Mouse (Mus musculus) brain, embryonic 18.5 days (tissue): Measurements from ENCODE around the gene F2rl1.

Source experiments
- DNase-seq: peaks from one replicate; pipeline ENCODE4 v3.0.0-alpha.2; 2012; ENCODE audit warnings: low read depth, low spot score

F2rl1 gene

DNA sequence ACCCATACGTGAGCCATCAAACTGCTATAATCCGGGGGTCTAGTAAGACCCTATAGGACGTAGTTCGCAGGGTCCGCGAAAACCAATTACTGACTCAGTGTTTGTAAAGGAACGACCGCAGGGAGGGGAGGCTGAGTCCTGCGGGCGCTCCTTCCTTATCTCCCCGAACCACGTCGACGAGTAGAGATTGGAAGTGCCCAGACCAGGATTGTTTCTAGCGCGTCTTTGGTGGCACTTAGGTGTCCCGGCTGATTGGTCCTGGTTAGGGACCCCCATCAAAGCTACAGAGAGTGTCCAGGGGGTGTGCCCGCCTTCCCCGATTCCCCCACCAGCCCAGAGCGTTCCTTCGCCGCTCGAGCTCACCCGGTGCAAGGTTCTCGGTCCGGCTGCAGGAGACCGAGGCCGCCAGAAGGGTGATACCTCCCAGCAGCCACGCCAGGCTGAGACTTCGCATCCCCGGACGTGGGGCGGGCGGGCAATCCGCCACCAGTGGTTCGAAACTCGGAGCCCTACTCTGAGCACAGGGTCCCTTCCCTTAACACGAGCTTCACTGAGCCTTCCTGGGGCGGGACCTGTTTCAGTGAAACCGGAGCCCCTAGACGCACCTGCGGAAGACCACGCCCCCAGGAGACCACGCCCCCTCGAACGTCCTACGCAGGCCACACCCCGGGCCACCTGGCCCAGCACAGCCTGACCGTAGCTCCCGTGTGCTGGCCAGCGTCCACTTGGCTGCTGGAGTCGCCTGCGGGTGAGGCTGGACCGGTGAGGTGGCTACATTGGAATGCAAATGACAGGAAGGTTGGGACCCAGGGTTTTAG lies at the start of gene F2rl1:
TSS of gene F2rl1 (minus strand) at position 554 of the 818 bp plus-strand sequence.
- no peak for DNase-seq

DNA sequence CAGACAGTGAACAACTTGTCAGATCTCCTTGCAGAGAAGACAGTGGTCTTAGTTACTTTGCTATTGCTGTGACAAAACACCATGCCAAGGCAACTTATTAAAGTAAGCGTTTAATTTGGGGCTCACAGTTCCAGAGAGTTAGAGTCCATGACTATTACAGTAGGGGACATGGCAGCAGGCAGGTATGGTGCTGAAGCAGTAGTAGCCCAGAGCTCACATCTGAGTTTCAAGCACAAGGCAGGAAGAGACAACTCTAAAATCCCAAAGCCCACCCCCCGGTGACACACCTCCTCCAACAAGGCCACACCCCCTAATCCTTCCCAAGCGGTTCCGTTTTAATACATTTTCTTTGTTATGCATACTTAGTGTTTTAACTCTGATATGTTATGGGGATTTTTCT lies 45.9 kb upstream of the F2rl1 start:
- DNase-seq = no peak

DNA sequence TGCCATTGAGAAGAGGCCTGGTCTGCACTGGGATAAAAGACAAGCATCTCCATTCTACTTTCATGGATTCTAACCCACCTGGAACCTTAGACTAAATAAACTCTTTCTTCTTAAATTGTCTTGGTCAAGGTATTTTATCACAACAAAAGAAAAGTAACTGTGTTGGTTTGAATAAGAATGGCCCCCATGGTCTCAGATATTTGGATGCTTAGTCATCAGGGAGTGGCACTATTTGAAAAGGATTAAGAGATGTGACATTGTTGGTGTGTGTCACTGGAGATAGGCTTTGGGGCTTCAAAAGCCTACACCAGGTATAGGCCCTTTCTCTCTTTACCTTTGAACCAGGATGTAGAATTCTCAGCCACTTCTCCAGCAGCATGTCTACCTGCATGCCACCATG lies 44.3 kb upstream of the F2rl1 start:
- no peak for DNase-seq

DNA sequence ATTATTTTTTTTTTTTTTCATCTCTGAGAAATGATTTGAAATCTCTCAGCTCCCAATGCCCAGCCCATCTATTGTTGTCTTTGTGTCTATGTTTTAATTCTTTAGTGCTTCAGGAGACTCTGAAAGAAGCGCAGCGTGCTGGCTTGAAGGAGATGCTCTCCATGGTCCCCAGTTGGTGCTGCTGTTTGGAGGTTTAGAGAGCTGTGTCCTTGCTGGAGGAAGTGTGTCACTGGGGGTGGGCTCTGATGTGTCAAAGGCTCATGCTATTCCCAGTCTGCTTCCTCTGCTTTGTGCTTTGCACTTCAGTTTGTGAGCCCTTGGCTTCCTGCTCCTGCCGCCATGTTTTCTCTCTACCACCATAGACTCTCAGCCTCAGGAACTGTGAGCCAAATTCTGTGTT lies 43.3 kb upstream of the F2rl1 start:
- no peak for DNase-seq

GRCm38 (mm10) chr13:95566841-95567551 lies 42.0 kb upstream of the F2rl1 start:
- DNase-seq = no peak

DNA sequence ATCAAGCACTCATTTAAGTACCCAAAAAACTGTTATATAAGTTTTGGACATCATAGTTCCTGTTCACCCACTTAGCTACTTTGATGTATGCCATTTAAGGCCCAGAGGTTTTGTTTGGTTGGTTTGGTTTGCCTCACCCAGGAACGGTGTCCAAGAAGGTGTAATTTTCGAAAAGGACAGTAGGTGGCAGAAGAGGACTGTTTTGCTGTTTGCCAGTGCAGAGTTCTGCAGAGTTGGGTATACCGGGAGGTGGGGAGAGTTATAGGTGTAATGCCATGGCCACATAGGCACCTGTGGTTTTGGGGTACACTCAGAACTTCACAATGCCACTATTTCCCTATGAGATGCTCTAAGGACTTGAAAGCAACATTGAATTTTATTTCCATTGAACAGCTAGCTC lies 38.7 kb upstream of the F2rl1 start:
- DNase-seq = peak; percentile 34

DNA sequence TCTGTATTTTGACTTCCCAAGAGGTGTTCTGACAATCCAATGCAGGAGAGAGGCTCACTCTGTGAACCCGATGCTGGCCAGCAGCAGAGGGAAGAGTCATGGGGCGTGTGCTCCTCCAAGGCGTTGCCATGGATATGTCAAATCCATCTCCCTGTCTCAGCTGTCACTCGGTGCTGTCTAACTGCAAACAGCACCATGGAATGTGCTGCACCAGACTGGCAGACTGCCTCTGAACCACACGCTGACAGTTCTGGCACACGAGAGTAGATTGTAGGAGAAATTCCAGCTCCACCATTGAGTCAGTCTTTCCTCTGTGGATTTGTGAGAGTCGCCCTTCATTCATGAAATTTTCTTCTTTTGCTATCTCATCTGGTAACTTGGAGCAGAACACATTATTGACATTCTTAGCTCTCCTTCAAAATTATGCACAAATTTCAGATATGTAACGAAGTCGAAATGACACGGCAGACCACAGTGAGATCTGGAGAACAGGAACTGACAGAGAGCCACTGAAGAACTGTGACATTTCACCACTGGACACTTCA lies 38.1 kb upstream of the F2rl1 start:
- DNase-seq = peak; percentile 56

DNA sequence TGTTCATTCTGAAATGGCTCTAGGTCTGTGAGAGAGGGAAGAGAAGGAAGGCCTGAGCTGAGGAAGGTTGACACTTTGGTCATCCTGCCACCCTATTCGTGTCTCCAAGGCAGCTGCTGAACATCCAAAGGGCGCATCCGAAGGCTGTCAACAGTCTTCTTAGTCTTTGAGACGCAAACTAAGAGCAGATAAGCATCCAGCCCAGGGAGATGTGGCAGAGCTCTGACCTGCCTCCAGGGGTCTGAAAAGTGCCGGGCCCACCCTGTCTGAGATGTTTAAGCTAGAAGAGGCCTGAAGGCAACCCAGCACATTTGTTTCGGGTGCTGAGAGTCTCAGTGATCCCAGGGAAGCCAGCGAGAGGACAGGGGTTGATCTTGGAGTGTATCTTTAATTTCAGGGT lies 32.3 kb upstream of the F2rl1 start:
- DNase-seq = no peak

GRCm38 (mm10) chr13:95553885-95554492 lies 29.0 kb upstream of the F2rl1 start:
- no peak for DNase-seq

DNA sequence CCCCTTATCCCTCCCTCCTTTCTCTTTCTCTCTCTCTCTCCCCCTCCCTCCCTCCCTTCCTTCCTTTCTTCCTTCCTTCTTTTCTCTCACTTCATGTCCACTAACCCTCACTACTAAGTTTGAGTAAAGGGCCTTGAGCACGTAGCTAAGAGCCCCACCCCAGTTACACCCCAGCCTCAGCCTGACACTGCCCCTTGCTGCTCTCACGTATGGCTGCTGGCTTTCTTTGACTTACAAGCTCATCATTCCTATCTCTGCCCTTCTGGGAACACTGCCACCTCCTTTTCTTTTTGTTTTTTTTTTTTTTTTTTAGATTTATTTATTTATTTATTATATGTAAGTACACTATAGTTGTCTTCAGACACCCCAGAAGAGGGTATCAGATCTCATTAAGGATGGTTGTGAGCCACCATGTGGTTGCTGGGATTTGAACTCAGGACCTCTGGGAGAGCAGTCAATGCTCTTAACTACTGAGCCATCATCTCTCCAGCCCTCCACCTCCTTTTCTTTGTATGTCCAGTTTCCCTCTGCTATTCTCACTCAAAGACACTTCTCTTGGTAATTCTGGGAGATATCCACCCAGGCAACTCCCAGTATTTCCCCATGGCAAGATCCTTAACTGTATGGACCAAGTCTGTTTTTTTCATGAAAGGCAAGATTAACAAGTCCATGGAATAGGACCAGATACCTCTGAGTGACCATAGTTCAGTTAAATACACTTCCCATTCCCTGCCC lies 25.8 kb upstream of the F2rl1 start:
- no peak for DNase-seq

GRCm38 (mm10) chr13:95549421-95549820 lies 24.4 kb upstream of the F2rl1 start:
- no peak for DNase-seq

- no peak for DNase-seq
Measured at GRCm38 (mm10) chr13:95548856-95549255, 23.8 kb upstream of the F2rl1 start.

GRCm38 (mm10) chr13:95548291-95548789 lies 23.3 kb upstream of the F2rl1 start:
- no peak for DNase-seq

GRCm38 (mm10) chr13:95547090-95547611 lies 22.1 kb upstream of the F2rl1 start:
- DNase-seq = no peak

DNA sequence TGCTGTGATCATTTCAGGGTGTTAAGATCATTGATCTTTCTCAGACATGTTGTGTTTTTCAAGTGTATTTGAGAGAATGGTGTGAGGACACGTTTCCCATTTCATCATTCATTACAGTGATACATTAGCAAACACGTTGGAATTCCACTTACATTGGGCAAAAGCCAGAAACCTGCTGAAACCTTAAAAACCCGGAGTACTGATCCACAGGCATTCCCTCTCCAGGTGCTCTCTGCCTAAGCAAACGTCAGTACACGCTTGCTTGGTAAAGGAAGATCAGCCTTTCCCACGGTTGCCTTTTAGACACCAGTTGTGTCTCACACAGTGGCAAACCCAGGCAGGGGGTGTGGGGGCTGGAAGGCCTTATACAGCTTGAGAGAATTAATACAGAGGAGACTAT lies 21.2 kb upstream of the F2rl1 start:
- DNase-seq = no peak

DNA sequence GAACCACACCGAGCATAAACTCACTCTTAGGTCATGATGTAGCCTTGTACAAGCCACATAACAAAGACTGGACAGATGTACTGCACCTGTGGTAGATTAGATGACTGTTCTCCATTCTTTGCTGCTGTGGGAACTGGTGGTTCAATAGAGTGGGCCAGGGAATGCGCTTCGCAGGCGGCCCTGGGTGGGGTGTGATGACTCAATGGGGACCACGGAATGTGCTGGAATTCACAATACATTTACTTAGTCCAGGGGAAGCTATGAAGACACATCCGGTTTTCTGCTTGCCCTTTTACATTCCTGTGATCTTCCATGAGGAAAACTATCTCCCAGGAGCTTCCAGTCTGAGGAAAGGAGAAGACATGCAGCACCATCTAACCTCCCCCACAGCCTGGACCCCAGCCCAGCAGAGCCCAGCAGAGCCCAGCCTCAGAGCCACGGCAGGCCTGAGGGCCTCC lies 20.7 kb upstream of the F2rl1 start:
- no peak for DNase-seq

DNA sequence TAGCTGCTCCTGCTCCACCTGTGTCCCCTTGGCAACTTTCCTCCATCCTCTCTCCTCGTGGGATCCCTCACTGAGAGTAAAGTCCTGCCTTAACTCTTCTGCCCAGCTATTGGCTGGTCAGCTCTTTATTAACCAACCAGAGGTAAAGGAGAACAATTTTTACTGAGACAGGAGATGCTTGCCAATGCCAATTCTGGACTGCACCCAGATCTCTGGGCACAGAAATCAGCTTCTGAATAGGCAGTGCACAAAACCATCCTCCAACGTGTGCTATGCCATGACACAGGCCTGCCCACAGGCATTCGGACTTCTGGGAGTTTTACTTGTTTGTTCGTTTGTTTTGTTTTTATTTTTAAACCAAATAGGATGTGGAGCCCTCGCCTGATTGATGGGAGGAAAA lies 13.0 kb upstream of the F2rl1 start:
- DNase-seq = no peak

DNA sequence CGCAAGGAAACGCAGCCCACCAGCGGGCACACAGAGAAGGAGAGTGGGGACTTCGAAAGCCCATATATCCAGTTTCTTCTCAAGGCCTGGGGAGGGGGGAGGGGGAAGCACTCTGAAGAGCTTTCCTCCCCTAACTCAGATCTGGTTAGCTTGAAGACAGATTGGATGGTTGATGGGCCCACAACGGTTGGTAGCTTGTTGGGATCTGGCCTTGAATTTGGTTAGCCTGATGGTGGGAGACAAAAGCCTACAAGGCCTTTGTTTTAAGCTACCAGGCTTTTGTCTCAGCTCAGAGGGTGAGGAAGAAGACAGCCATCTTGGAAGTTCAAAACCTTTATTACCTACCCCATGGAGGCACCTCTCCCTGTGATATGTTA lies 11.1 kb upstream of the F2rl1 start:
- DNase-seq = no peak

DNA sequence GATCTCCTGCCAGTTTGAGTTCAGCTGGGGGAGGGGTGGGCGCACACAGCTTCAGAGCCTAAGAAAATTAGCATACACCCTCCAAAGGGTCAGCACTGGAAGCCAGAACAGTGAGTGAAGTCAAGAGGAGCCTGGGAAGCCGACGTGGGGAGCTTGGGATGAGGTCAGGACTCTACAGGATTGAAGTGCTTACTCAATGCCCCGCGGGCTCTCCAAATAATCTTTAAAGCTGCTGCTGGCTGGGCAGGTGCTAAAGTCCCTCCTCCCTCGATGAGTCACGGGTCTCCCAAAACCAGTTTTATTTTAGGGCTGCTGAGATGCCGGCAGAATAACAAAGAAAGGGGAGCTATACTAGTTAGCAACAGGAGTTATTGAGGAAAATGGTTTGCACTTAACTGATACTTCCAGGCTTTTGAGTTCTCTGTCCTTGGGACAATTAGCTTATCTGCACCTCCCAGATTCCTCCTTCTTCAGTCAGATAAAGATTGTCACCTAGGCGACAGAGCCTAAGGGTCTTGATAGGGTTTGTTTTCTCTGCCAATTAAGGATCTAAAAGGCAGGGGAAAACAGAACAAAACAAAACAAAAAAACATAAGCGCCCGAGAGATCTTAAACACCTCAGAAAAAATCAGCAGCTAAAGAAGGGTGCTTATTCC lies 10.6 kb upstream of the F2rl1 start:
- DNase-seq = no peak

GRCm38 (mm10) chr13:95535026-95535425 lies 10.0 kb upstream of the F2rl1 start:
- no peak for DNase-seq

DNA sequence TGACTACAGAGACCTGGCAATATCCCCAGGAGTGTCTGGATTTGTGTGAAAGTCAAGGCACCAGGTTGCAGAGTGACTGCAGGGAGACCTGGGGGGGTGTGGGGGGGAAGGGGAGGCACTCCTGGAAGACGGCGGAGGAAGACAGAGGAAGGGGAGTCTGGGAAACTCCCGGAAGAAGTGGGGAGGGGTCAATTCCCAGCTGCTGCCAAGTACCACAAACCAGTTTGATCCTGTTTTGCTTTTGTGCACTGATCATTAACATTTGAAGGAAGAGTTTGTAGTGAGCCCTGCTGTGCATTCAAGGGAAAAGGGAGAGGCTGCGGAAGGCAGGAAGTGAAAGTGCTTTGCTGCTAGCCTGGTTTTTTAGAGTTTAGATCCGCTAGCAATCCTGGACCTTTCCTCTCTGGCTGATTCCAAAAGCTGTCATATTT lies 9.1 kb upstream of the F2rl1 start:
- DNase-seq = peak; percentile 30
